Mouse (Mus musculus): ENCODE results near the gene Ntn3. TPM values are rescaled to one million over a fixed set of nuclear protein-coding genes. Genes with fewer than 3 reads are reported as not detected.
A peak's percentile ranks its signal among the peaks of the same experiment; 100 is the strongest.

Ntn3 gene
- polyA plus RNA-seq (2012; rRNA removed): 1.3 and 1.6 TPM in 2 replicates

- peaks cover 43% of the 10 kb centered on the region for H3K4me1 ChIP-seq (ENCODE audit: control insufficient read depth, insufficient read depth, insufficient read length, low read length)
- peak within 1 kb of the TSS; percentile 51 for H3K4me3 ChIP-seq (ENCODE audit: low read depth, low read length)
- 8% methylated on average over 42 of the region's 43 CpGs for WGBS
- H3K27ac ChIP-seq (ENCODE audit: insufficient read depth, low read depth, low read length): no peak within 1 kb of the TSS
- TF ChIP-seq POLR2A (IDR thresholded peaks at IDR 0.05; ENCODE audit: low read depth, low read length) (no peak), CTCF (IDR thresholded peaks at IDR 0.05; ENCODE audit: extremely low read depth, insufficient read length, insufficient replicate concordance, low read depth, low read length) (no peak)
- H3K36me3 ChIP-seq (ENCODE audit: control insufficient read depth, insufficient read depth, low read length): no peaks in the 10 kb centered on the region
- peaks cover 23% of the 10 kb centered on the region for H3K27me3 ChIP-seq (ENCODE audit: control insufficient read depth, insufficient read depth, low read length)
These were observed at the start of gene Ntn3 for GRCm38 (mm10) chr17:24209043-24209915. Gene Ntn3, minus strand, starts transcription at chr17:24209531.

GRCm38 (mm10) chr17:24258981-24259380 lies 49.6 kb upstream of the Ntn3 start:
- H3K36me3 ChIP-seq (ENCODE audit: control insufficient read depth, insufficient read depth, low read length): no peaks in the 10 kb centered on the region
- WGBS: 59% methylated on average over 4 of the region's 4 CpGs
- no peak for TF ChIP-seq CTCF (IDR thresholded peaks at IDR 0.05; ENCODE audit: extremely low read depth, insufficient read length, insufficient replicate concordance, low read depth, low read length)
- TF ChIP-seq POLR2A (IDR thresholded peaks at IDR 0.05; ENCODE audit: low read depth, low read length): no peak
- H3K27ac ChIP-seq (ENCODE audit: insufficient read depth, low read depth, low read length): no peak overlapping the region
- H3K27me3 ChIP-seq (ENCODE audit: control insufficient read depth, insufficient read depth, low read length): no peaks in the 10 kb centered on the region
- no peaks in the 10 kb centered on the region for H3K4me1 ChIP-seq (ENCODE audit: control insufficient read depth, insufficient read depth, insufficient read length, low read length)
- H3K4me3 ChIP-seq (ENCODE audit: low read depth, low read length): no peak overlapping the region

GRCm38 (mm10) chr17:24252329-24252728 lies 43.0 kb upstream of the Ntn3 start:
- 93% methylated on average over 2 of the region's 2 CpGs for WGBS
- Histone ChIP-seq H3K27ac (ENCODE audit: insufficient read depth, low read depth, low read length) (no peak overlapping the region), H3K27me3 (ENCODE audit: control insufficient read depth, insufficient read depth, low read length) (no peaks in the 10 kb centered on the region), H3K36me3 (ENCODE audit: control insufficient read depth, insufficient read depth, low read length) (no peaks in the 10 kb centered on the region), H3K4me1 (ENCODE audit: control insufficient read depth, insufficient read depth, insufficient read length, low read length) (no peaks in the 10 kb centered on the region; the same call in 1 of the 2 replicates), H3K4me3 (ENCODE audit: low read depth, low read length) (no peak overlapping the region)
- TF ChIP-seq CTCF (IDR thresholded peaks at IDR 0.05; ENCODE audit: extremely low read depth, insufficient read length, insufficient replicate concordance, low read depth, low read length) (no peak), POLR2A (IDR thresholded peaks at IDR 0.05; ENCODE audit: low read depth, low read length) (no peak)

- Histone ChIP-seq H3K27me3 (ENCODE audit: control insufficient read depth, insufficient read depth, low read length) (no peaks in the 10 kb centered on the region), H3K4me1 (ENCODE audit: control insufficient read depth, insufficient read depth, insufficient read length, low read length) (no peaks in the 10 kb centered on the region; the same call in 1 of the 2 replicates), H3K27ac (ENCODE audit: insufficient read depth, low read depth, low read length) (peak within 1 kb of the TSS; percentile 4; the same call in 1 of the 2 replicates), H3K4me3 (ENCODE audit: low read depth, low read length) (peak within 1 kb of the TSS; percentile 98), H3K36me3 (ENCODE audit: control insufficient read depth, insufficient read depth, low read length) (peaks cover 2% of the 10 kb centered on the region; the same call in 1 of the 2 replicates)
- TF ChIP-seq CTCF (IDR thresholded peaks at IDR 0.05; ENCODE audit: extremely low read depth, insufficient read length, insufficient replicate concordance, low read depth, low read length) (no peak), POLR2A (IDR thresholded peaks at IDR 0.05; ENCODE audit: low read depth, low read length) (peak; percentile 25; the same call in 1 of the 2 replicates)
- WGBS: under 1% methylated on average over 48 of the region's 48 CpGs
These were observed 42.2 kb upstream of the Ntn3 start, which contains the start of gene Ccnf for GRCm38 (mm10) chr17:24251320-24252069. Gene Ccnf, minus strand, starts transcription at chr17:24251484.

GRCm38 (mm10) chr17:24250988-24251319 lies 41.6 kb upstream of the Ntn3 start:
- no peak for TF ChIP-seq CTCF (IDR thresholded peaks at IDR 0.05; ENCODE audit: extremely low read depth, insufficient read length, insufficient replicate concordance, low read depth, low read length)
- TF ChIP-seq POLR2A (IDR thresholded peaks at IDR 0.05; ENCODE audit: low read depth, low read length): no peak
- H3K27me3 ChIP-seq (ENCODE audit: control insufficient read depth, insufficient read depth, low read length): no peaks in the 10 kb centered on the region
- no peak overlapping the region for H3K27ac ChIP-seq (ENCODE audit: insufficient read depth, low read depth, low read length)
- peak overlapping the region; percentile 98 for H3K4me3 ChIP-seq (ENCODE audit: low read depth, low read length)
- H3K36me3 ChIP-seq (ENCODE audit: control insufficient read depth, insufficient read depth, low read length): peaks cover 2% of the 10 kb centered on the region; the same call in 1 of the 2 replicates
- WGBS: under 1% methylated on average over 31 of the region's 32 CpGs
- H3K4me1 ChIP-seq (ENCODE audit: control insufficient read depth, insufficient read depth, insufficient read length, low read length): no peaks in the 10 kb centered on the region; the same call in 1 of the 2 replicates

DNA sequence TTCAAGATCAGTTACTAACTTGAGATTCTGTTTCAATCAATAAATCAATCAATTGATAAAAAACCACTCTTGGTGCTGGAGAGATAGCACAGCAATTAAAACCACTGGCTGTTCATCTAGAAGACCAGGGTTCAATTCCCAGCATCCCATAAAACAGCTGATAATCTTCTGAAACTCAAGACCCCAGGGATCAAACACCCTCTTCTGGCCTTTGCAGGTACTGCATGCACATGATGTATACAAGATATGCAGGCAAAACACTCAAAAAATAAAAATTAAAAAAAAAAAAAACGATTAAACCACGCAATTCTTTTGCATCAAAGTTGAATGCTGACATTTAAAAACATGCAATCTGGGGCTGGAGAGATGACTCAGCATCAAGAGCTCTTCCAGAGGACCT lies 39.3 kb upstream of the Ntn3 start:
- Histone ChIP-seq H3K4me3 (ENCODE audit: low read depth, low read length) (no peak overlapping the region), H3K27me3 (ENCODE audit: control insufficient read depth, insufficient read depth, low read length) (no peaks in the 10 kb centered on the region)
- 96% methylated on average over 2 of the region's 2 CpGs for WGBS

DNA sequence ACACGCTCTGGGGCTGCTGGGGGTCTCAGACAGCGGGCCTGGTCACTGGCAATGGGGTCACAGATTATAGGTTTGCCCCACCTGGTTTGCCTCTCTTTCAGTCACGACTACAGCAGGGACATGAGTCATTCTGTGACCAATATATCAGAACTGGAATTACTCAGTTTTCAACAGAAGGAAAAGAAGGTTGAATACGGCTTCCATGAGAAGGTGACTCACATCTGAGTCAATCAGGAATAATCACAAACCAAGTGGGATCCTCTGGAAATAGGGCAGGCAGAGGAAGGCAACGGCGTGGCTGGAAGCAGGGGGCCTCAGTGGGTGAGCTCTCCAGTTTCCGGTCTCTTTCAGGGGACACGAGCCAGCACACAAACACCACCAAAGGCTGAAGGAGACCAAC lies 34.7 kb upstream of the Ntn3 start:
- H3K27me3 ChIP-seq (ENCODE audit: control insufficient read depth, insufficient read depth, low read length): no peaks in the 10 kb centered on the region
- no peak for TF ChIP-seq POLR2A (IDR thresholded peaks at IDR 0.05; ENCODE audit: low read depth, low read length)
- no peak for TF ChIP-seq CTCF (IDR thresholded peaks at IDR 0.05; ENCODE audit: extremely low read depth, insufficient read length, insufficient replicate concordance, low read depth, low read length)
- H3K4me3 ChIP-seq (ENCODE audit: low read depth, low read length): no peak overlapping the region
- H3K27ac ChIP-seq (ENCODE audit: insufficient read depth, low read depth, low read length): no peak overlapping the region
- H3K36me3 ChIP-seq (ENCODE audit: control insufficient read depth, insufficient read depth, low read length): peaks cover 37% of the 10 kb centered on the region
- 97% methylated on average over 8 of the region's 8 CpGs for whole genome bisulfite sequencing
- H3K4me1 ChIP-seq (ENCODE audit: control insufficient read depth, insufficient read depth, insufficient read length, low read length): no peaks in the 10 kb centered on the region

More for the DNA sequence above, 39.3 kb upstream of the Ntn3 start:
- Histone ChIP-seq H3K36me3 (ENCODE audit: control insufficient read depth, insufficient read depth, low read length) (peaks cover 14% of the 10 kb centered on the region; the same call in 1 of the 2 replicates), H3K4me1 (ENCODE audit: control insufficient read depth, insufficient read depth, insufficient read length, low read length) (no peaks in the 10 kb centered on the region; the same call in 1 of the 2 replicates), H3K27ac (ENCODE audit: insufficient read depth, low read depth, low read length) (no peak overlapping the region)
- no peak for TF ChIP-seq POLR2A (IDR thresholded peaks at IDR 0.05; ENCODE audit: low read depth, low read length)

Measured in small intestine, adult 2 months (tissue).